ENCODE assay signal across 9 mouse cellular contexts in genomic region chr14:21523851-21524441, GRCm38 (mm10). TPM values are rescaled to one million over a fixed set of nuclear protein-coding genes. Genes with fewer than 3 reads are reported as not detected.
DNase-seq lines count a peak whose midpoint lies in the region; ATAC-seq and TF ChIP-seq lines count a peak whose summit lies in the region.
"Had no signal": no experiment of that assay in that cellular context is flagged by ENCODE, and none has a peak within 500 bp of the region (broad histone marks: within the 10 kb centered on the region; RNA-seq: fewer than 3 reads in every experiment).

No protein-coding gene starts in this region.

- H3K27me3 ChIP-seq in cerebellum, adult 2 months (ENCODE audit: control insufficient read depth, insufficient read depth, low read length): no peaks in the 10 kb centered on the region
- no peaks in the 10 kb centered on the region for H3K27me3 ChIP-seq in midbrain, postnatal 0 days (ENCODE audit: insufficient read depth, low read length)
- H3K27me3 ChIP-seq: liver, embryonic 15.5 days had no signal

- intact Hi-C loops in left cerebral cortex, postnatal 10 days (cut with DNase I): no loop called here

- peak overlapping the region; percentile 83 for H3K27ac ChIP-seq in layer of hippocampus, adult 2 months
- peak overlapping the region; percentile 70 for H3K27ac ChIP-seq in cerebellum, adult 2 months (ENCODE audit: insufficient read depth, low read length)
- peak overlapping the region; percentile 63 for H3K27ac ChIP-seq in midbrain, postnatal 0 days (ENCODE audit: low read depth, low read length)
- H3K27ac ChIP-seq: liver, embryonic 15.5 days had no signal

- TF ChIP-seq CTCF in layer of hippocampus, adult 2 months (conservative IDR thresholded peaks at IDR 0.05): no peak
- no peak for TF ChIP-seq CTCF in cerebellum, adult 2 months (IDR thresholded peaks at IDR 0.05; ENCODE audit: borderline replicate concordance, insufficient read depth, low read depth, low read length)
- TF ChIP-seq CTCF in midbrain, postnatal 0 days (IDR thresholded peaks at IDR 0.05): no peak

- H3K9ac ChIP-seq in midbrain, postnatal 0 days (replicated peaks; ENCODE audit: low read length, poor library complexity, severe bottlenecking): no peak overlapping the region
- H3K9ac ChIP-seq: liver, embryonic 15.5 days had no signal

- no peak overlapping the region for H3K4me2 ChIP-seq in midbrain, postnatal 0 days (ENCODE audit: low read depth, low read length, poor library complexity, severe bottlenecking)
- H3K4me2 ChIP-seq: liver, embryonic 15.5 days had no signal

- no peak for ATAC-seq in midbrain, postnatal 0 days (ENCODE audit: low FRiP score)

- no peak for TF ChIP-seq POLR2A in cerebellum, adult 2 months (IDR thresholded peaks at IDR 0.05; ENCODE audit: borderline replicate concordance, insufficient read depth, low read length)

- WGBS in cerebellum, adult 2 months: 0% methylated on average over 3 of the region's 3 CpGs
- 21% methylated on average over 3 of the region's 3 CpGs for WGBS in midbrain, postnatal 0 days

- H3K4me1 ChIP-seq in cerebellum, adult 2 months (ENCODE audit: control insufficient read depth, insufficient read depth, low read length): peaks cover 27% of the 10 kb centered on the region
- H3K4me1 ChIP-seq in midbrain, postnatal 0 days (ENCODE audit: insufficient read depth, low read length): peaks cover 26% of the 10 kb centered on the region

- H3K9me3 ChIP-seq in midbrain, postnatal 0 days (ENCODE audit: low read length): no peaks in the 10 kb centered on the region
- H3K9me3 ChIP-seq: liver, embryonic 15.5 days had no signal

- H3K4me3 ChIP-seq in layer of hippocampus, adult 2 months: peak overlapping the region; percentile 16; the same call in 1 of the 2 replicates
- no peak overlapping the region for H3K4me3 ChIP-seq in cerebellum, adult 2 months (replicated peaks; ENCODE audit: insufficient read depth, low read depth, low read length)
- no peak overlapping the region for H3K4me3 ChIP-seq in midbrain, postnatal 0 days (ENCODE audit: low read depth, low read length)
- H3K4me3 ChIP-seq: liver, embryonic 15.5 days had no signal

- DNase-seq in layer of hippocampus, adult 2 months (ENCODE audit: low spot score in 2 of 2): peak in 1 of 2 experiments; percentile 44
- DNase-seq in layer of hippocampus, adult 9-10 months (ENCODE audit: low spot score): no peak
- DNase-seq in cerebellum, adult 2 months: peak; percentile 85 to 92
- peak; percentile 66 to 82 for DNase-seq in frontal cortex, postnatal 36 days (ENCODE audit: low spot score in 2 of 2)
- peak; percentile 23 to 73 for DNase-seq in left cerebral cortex, postnatal 10 days (ENCODE audit: extremely low spot score in 1 of 2, low spot score in 2 of 2)
- DNase-seq in midbrain, postnatal 0 days (ENCODE audit: low spot score): peak; percentile 56
- DNase-seq in spleen, adult 18-20 months: no peak
- no peak for DNase-seq in urinary bladder, postnatal 36 days (ENCODE audit: low spot score in 2 of 2)

- no peaks in the 10 kb centered on the region for H3K36me3 ChIP-seq in midbrain, postnatal 0 days (ENCODE audit: insufficient read depth, low read length)
- H3K36me3 ChIP-seq: liver, embryonic 15.5 days had no signal

RNA-seq across cellular contexts. Expression of gene Kat6b, which starts 42.7 kb away (rescaled TPM):
- total RNA-seq in layer of hippocampus, adult 2 months (2021): 100 to 1,000 TPM; 104 to 117 TPM
- polyA plus RNA-seq in cerebellum, adult 2 months (2012; rRNA removed): 22.5 and 24.7 TPM in 2 replicates
- 10 to 100 TPM; 63.8 to 65.1 TPM for total RNA-seq in left cerebral cortex, postnatal 10 days (2021)
- total RNA-seq in midbrain, postnatal 0 days (2014; rRNA removed): 23.1 and 34.0 TPM in 2 replicates
- 13.9 and 15.2 TPM in 2 replicates for polyA plus RNA-seq in midbrain, postnatal 0 days (2015; fragmentation: Nextera tagmentation; extraction: Ambion mirVana)

Comparison
In these comparisons a context has a peak if more than half of its experiments do, and no peak if none do; other contexts are left out.
1. DNase-seq: peak in cerebellum, adult 2 months (2 of 2), frontal cortex, postnatal 36 days (2 of 2), left cerebral cortex, postnatal 10 days (2 of 2) and midbrain, postnatal 0 days (single experiment); none in layer of hippocampus, adult 9-10 months (single experiment), spleen, adult 18-20 months (0 of 2) and urinary bladder, postnatal 36 days (0 of 2).
2. Peak in every context shown above with its lines, with median percentiles within 50 percentile points of each other: H3K27ac ChIP-seq.